Mouse (Mus musculus) heart, embryonic 11.5 days (tissue): ENCODE measurements around the gene Gp1bb. TPM values are rescaled to one million over a fixed set of nuclear protein-coding genes. Genes with fewer than 3 reads are reported as not detected.
A peak's percentile ranks its signal among the peaks of the same experiment; 100 is the strongest.

ENCODE experiments used
- ATAC-seq: fragments of 200-750 bp; cut with Nextera tagmentation; replicated peaks from 2 replicates; pipeline ENCODE4 v1.8.0; 2017; ENCODE audit warnings: moderate library complexity; ENCODE audit not compliant: insufficient number of reproducible peaks, low FRiP score, low TSS enrichment
- H3K27ac ChIP-seq: fragments of 300-500 bp; sonication (generic); 2 replicates; pipeline ENCODE4 v1.5.1; 2014; ENCODE audit warnings: mild to moderate bottlenecking, low read depth, low read length
- H3K27me3 ChIP-seq: fragments of 300-500 bp; sonication (generic); 2 replicates; pipeline ENCODE4 v1.6.1; 2014; ENCODE audit warnings: mild to moderate bottlenecking, low read length, mixed read lengths; ENCODE audit not compliant: control insufficient read depth, insufficient read depth
- H3K36me3 ChIP-seq: fragments of 300-500 bp; sonication (generic); 2 replicates; pipeline ENCODE4 v1.6.1; 2014; ENCODE audit warnings: mild to moderate bottlenecking, low read length, moderate library complexity, mixed read lengths; ENCODE audit not compliant: control insufficient read depth, insufficient read depth
- H3K4me1 ChIP-seq: fragments of 300-500 bp; sonication (generic); 2 replicates; pipeline ENCODE4 v1.6.1; 2014; ENCODE audit warnings: low read length; ENCODE audit not compliant: control insufficient read depth, insufficient read depth
- H3K4me2 ChIP-seq: fragments of 300-500 bp; sonication (generic); 2 replicates; pipeline ENCODE4 v1.6.1; 2014; ENCODE audit warnings: mild to moderate bottlenecking, moderate library complexity
- H3K4me3 ChIP-seq: fragments of 300-500 bp; sonication (generic); 2 replicates; pipeline ENCODE4 v1.5.1; 2014; ENCODE audit warnings: low read depth, low read length
- H3K9ac ChIP-seq: fragments of 300-500 bp; sonication (generic); 2 replicates; pipeline ENCODE4 v1.6.1; 2014; ENCODE audit warnings: mild to moderate bottlenecking, low read depth, low read length, moderate library complexity
- H3K9me3 ChIP-seq: fragments of 300-500 bp; sonication (generic); replicated peaks from 2 replicates; pipeline ENCODE4 v1.6.1; 2016; ENCODE audit warnings: low read length; ENCODE audit not compliant: control insufficient read depth
- WGBS: fragments of 180-500 bp; shearing (Covaris S2); extraction: QIAGEN DNeasy Blood & Tissue Kit; methylation state at CpG from one replicate; pipeline ENCODE4 v1.1.7; 2014; ENCODE audit not compliant: insufficient replicate concordance; 5-methylcytosine and 5-hydroxymethylcytosine counted together
- polyA plus RNA-seq: library from polyadenylated mRNA; unstranded; fragments of >200 nt; fragmentation: Nextera tagmentation; extraction: Ambion mirVana; gene quantifications from 2 replicates; pipeline ENCODE4 v1.2.1, GENCODE M21; 2014

Gp1bb gene
- polyA plus RNA-seq, 1 experiment from 2014 or later = 8.6 TPM

DNA sequence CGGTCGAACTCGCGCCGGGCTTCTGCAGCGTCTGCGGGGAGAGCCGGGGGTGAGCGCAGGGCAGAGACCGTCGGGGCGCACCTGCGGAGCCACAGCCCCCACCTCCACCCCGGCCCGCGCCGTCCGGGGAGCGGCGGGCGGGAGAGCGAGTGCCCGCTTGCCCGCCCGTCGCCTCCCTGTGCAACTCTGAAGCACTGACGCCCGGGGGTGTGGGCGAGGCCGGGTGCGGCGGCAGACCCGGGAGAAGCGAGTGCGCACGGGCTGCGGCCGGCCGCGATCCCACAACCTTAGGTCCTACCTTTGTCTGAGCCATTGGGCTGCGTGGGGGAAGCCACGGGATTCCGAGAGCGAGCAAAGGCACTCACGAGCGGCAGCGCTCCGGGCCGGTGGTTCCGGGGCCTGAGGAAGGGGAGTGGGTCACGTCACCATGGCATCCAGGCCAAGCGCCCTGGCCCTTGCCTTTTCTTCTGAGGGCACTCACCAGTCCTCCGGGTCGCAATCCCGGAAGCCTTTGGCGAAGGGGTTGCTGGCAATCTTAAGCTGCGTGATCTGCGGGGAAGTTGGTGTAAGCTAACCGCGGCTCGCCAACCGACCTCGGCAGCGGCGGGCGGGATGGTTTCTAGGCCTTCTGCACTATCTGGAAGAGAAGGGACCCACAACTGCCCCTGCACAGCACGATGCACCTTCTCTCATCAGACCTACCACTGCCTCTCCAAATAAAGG, 39.6 kb downstream of the Gp1bb start:
- no peak overlapping the region for H3K27ac ChIP-seq
- WGBS = 2% methylated on average over 48 of the region's 67 CpGs
- peak overlapping the region; percentile 36; the same call in 1 of the 2 replicates for H3K9ac ChIP-seq
- no peaks in the 10 kb centered on the region for H3K9me3 ChIP-seq
- peak overlapping the region; percentile 62 for H3K4me2 ChIP-seq
- no peak for ATAC-seq
- H3K4me3 ChIP-seq = peak overlapping the region; percentile 43
- peaks cover 24% of the 10 kb centered on the region for H3K4me1 ChIP-seq
- H3K27me3 ChIP-seq = peaks cover 86% of the 10 kb centered on the region
- H3K36me3 ChIP-seq = no peaks in the 10 kb centered on the region

DNA sequence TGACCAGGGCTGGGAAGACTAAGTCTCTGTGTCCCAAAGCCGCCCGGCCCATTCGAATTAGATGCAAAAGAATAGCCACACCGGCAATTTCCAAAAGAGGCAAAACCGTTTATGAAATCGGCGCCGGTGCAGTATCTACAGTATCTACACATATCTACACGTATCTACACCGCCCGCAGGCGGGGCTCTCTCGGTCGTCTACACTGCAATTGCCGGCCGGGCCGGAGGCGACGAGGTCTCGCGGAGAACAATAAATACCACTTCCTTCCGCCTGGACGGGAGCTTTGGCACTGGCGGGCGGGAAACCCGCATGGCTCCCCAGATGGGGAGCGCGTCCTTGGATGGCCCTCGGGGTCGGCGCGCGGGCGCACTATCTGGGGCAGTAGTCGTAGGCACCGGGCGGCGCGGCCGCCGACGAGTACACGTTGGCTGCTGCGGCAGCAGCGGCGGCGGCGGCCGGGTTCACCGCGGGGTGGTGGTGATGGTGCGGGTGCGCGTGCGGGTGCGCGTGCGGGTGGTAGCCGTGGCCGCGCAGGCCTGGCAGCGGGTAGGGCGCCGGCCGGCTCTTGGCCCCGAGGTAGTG, 40.5 kb downstream of the Gp1bb start:
- peaks cover 23% of the 10 kb centered on the region for H3K4me1 ChIP-seq
- peaks cover 78% of the 10 kb centered on the region for H3K27me3 ChIP-seq
- H3K9ac ChIP-seq = peak overlapping the region; percentile 36; the same call in 1 of the 2 replicates
- H3K4me2 ChIP-seq = peak overlapping the region; percentile 62
- no peak overlapping the region for H3K27ac ChIP-seq
- H3K4me3 ChIP-seq = peak overlapping the region; percentile 43
- ATAC-seq = no peak
- 3% methylated on average over 66 of the region's 66 CpGs for whole genome bisulfite sequencing
- H3K9me3 ChIP-seq = no peaks in the 10 kb centered on the region
- H3K36me3 ChIP-seq = no peaks in the 10 kb centered on the region

DNA sequence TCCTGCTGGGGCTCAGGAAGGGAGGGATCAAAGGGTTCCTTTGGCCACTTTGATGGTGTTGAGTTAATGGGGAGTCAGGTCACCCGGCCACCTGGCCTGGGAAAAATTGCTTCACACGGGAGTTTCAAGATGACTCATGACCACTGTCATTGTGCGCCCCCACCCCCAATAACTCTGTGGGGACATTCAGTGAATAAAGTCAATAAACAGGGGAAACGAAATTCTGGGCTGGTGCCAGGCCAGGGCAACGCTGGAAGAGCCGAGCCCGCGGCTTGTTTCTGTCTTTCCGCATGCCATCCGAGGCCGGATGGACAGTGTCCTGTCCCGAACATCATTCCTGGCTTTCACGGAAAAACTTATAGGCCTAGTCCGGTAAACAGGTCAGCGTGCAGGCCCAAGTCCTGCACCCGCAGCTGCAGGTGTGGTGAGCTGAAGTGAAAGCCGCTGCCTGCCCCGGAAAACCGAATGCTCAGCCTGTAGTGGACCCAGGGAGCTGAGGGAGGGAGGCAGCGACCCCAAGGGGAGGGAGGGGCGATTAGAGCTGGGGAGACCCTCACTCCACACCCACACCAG, 41.1 kb downstream of the Gp1bb start:
- Histone ChIP-seq H3K27ac (no peak overlapping the region), H3K4me1 (peaks cover 18% of the 10 kb centered on the region), H3K4me3 (peak overlapping the region; percentile 43), H3K9me3 (no peaks in the 10 kb centered on the region), H3K27me3 (peaks cover 73% of the 10 kb centered on the region), H3K4me2 (peak overlapping the region; percentile 62), H3K9ac (no peak overlapping the region), H3K36me3 (no peaks in the 10 kb centered on the region)
- no peak for ATAC-seq
- WGBS = 13% methylated on average over 21 of the region's 21 CpGs

DNA sequence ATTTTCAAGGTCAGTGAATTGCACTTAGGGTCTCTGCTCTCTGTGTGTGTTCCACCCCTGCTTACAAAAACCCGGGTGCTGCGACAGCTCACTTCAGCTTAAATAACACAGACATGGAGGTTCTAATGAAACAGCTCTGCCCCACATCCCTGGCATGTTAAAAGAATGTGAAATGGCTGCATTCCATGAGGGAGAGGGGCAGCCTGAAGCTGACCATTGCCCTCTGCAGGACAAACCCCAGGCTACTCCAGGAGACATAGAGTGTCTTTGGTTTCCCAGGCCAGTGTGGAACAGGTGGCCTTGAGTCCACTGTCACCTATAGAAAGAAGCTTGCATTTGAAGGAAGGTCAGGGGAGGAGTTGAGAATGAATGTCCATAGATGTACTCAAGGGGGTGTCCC, 41.8 kb downstream of the Gp1bb start:
- WGBS = 16% methylated on average over 2 of the region's 2 CpGs

DNA sequence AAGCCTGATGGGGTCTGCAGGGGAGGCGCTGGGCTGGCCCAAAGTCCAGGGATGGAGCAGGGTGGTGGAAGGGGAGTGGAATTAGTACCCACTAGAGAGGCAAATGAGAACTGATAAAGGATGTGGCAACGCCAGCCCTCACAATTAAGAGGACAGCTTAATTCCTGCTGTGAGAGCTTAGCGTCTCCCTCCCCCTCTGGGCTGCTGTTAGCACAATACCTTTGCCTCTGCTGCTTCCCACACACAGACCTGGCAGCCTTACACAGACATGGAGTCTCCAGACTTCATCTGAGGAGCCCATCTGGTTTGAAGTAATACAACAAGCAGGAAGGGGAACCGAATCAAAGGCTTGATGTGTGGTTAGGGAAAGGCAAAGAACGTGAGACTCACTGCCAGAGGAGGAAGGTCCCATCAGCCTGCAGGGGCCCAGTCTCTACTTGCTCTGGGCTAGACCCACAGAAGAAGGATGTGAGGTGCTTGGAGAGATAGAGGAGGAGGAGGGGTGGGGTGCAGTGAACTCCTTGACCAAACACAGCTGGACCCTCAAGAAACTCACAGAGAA, 44.5 kb downstream of the Gp1bb start:
- H3K9me3 ChIP-seq = no peaks in the 10 kb centered on the region
- no peak overlapping the region for H3K4me3 ChIP-seq
- H3K27ac ChIP-seq = no peak overlapping the region
- H3K4me1 ChIP-seq = peaks cover 12% of the 10 kb centered on the region
- 18% methylated on average over 5 of the region's 5 CpGs for WGBS
- ATAC-seq = no peak
- no peaks in the 10 kb centered on the region for H3K36me3 ChIP-seq
- H3K27me3 ChIP-seq = peaks cover 38% of the 10 kb centered on the region
- no peak overlapping the region for H3K4me2 ChIP-seq
- no peak overlapping the region for H3K9ac ChIP-seq

More for the DNA sequence above, 41.8 kb downstream of the Gp1bb start:
- Histone ChIP-seq H3K9me3 (no peaks in the 10 kb centered on the region), H3K4me1 (peaks cover 12% of the 10 kb centered on the region), H3K4me2 (no peak overlapping the region), H3K9ac (no peak overlapping the region), H3K27me3 (peaks cover 65% of the 10 kb centered on the region), H3K36me3 (no peaks in the 10 kb centered on the region), H3K4me3 (no peak overlapping the region), H3K27ac (no peak overlapping the region)
- ATAC-seq = no peak

DNA sequence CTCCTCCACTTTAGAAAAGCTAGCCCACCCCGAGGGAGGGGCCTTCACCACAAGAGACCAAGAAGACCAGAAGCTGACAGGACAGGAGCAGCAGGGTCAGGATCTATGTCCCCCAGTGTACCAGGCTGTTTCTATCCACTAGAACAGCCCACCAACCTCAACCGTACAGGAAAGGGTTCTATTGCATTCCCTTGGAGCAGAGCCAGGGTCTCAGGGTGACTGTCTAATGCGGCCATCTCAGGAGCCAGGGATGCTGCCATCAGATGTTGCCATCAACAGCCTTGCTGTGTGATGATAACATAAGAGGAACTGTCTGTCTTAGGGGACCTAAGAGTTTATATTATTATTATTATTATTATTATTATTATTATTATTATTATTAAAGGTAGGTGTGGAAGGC, 45.1 kb downstream of the Gp1bb start:
- no peak overlapping the region for H3K27ac ChIP-seq
- no peaks in the 10 kb centered on the region for H3K9me3 ChIP-seq
- no peak for ATAC-seq
- H3K27me3 ChIP-seq = peaks cover 32% of the 10 kb centered on the region
- H3K4me3 ChIP-seq = no peak overlapping the region
- peaks cover 7% of the 10 kb centered on the region for H3K4me1 ChIP-seq
- no peak overlapping the region for H3K4me2 ChIP-seq
- 32% methylated on average over 3 of the region's 3 CpGs for WGBS
- no peaks in the 10 kb centered on the region for H3K36me3 ChIP-seq
- no peak overlapping the region for H3K9ac ChIP-seq

DNA sequence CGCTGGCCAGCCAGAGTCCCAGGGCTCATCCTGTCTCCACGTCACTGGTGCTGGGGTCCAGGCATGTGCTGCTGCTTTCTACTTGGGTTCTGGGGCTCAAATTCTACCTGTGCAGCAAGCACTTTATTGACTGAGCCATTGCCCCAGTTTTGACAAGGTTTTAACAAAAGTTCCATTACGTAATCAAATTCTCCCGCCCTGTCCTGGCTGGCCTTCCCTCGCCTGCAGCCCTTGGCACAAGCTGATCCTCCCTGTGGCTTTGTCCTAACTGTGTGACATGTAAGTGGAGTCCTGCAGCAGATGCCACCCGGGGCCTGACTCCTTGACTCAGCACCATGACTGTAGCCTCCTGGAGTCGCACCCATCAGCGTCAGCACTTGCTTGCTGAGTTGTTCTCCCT, 48.0 kb downstream of the Gp1bb start:
- H3K27ac ChIP-seq = no peak overlapping the region
- H3K27me3 ChIP-seq = peaks cover 3% of the 10 kb centered on the region
- no peaks in the 10 kb centered on the region for H3K36me3 ChIP-seq
- no peak overlapping the region for H3K9ac ChIP-seq
- 67% methylated on average over 8 of the region's 8 CpGs for WGBS
- H3K4me2 ChIP-seq = no peak overlapping the region
- ATAC-seq = no peak
- H3K4me1 ChIP-seq = no peaks in the 10 kb centered on the region
- no peak overlapping the region for H3K4me3 ChIP-seq
- H3K9me3 ChIP-seq = no peaks in the 10 kb centered on the region
